Mouse (Mus musculus): ENCODE measurements around the gene Gm20388. TPM values are rescaled to one million over a fixed set of nuclear protein-coding genes. Genes with fewer than 3 reads are reported as not detected.

Gene Gm20388
- polyA plus RNA-seq, 1 experiment, result 49.7 TPM

DNA sequence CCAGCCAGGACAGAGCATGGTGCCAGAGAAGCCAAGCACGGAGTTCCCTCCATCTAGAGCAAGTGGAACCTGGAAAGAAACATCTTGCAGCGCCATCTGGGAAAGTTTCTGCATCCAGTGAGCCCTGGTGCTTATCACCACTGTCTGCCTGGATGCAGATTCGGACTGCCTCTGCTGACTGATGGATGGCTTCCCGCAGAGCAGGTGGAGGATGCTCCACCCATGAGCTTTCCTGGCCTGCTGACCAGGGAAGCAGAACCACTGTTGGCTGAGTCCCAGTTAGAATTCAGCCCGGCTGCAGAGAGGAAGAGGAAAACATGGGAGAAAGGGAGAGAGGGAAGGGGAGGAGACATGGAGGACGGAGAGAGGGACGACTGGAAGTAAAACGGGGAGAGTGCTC is 777.1 kb downstream of the Gm20388 start:
- Histone ChIP-seq H3K27ac (ENCODE audit: insufficient read depth, low read depth, low read length) (no peak overlapping the region), H3K36me3 (ENCODE audit: control insufficient read depth, insufficient read depth, low read length) (no peaks in the 10 kb centered on the region), H3K4me1 (ENCODE audit: control insufficient read depth, insufficient read depth, low read length) (no peaks in the 10 kb centered on the region), H3K27me3 (replicated peaks; ENCODE audit: control insufficient read depth, insufficient read depth, low read length) (no peaks in the 10 kb centered on the region), H3K4me3 (ENCODE audit: insufficient read depth, low read depth, low read length) (no peak overlapping the region)
- TF ChIP-seq POLR2A (IDR thresholded peaks at IDR 0.05; ENCODE audit: low read depth, low read length) (no peak), CTCF (conservative IDR thresholded peaks at IDR 0.05; ENCODE audit: insufficient read depth, insufficient read length, low read depth, low read length) (no peak)
- 35% methylated on average over 8 of the region's 8 CpGs for WGBS
- peak; percentile 81 for DNase-seq

DNA sequence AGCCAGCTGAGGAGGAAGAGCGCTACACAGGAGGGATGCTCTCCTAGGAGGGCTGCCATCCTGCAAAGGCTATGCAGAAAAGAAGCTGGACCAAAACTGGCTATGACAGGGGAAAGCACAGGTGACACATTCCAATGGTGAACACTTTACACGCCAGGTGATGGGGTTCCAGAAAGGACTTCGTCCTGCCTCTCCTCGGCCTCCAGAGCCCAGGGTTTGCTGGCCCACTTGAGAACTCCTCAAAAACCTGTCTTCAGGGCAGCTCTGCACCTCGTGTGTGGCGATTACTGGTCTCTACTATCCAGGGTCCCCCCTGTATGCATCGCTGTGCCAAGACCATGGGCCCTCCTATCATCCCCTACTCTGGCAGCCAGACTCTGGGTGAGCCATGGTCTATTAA is 777.9 kb downstream of the Gm20388 start:
- no peaks in the 10 kb centered on the region for H3K36me3 ChIP-seq (ENCODE audit: control insufficient read depth, insufficient read depth, low read length)
- H3K27ac ChIP-seq (ENCODE audit: insufficient read depth, low read depth, low read length), result no peak overlapping the region
- H3K4me1 ChIP-seq (ENCODE audit: control insufficient read depth, insufficient read depth, low read length), result no peaks in the 10 kb centered on the region
- TF ChIP-seq CTCF (conservative IDR thresholded peaks at IDR 0.05; ENCODE audit: insufficient read depth, insufficient read length, low read depth, low read length) (no peak), POLR2A (IDR thresholded peaks at IDR 0.05; ENCODE audit: low read depth, low read length) (no peak)
- DNase-seq, result no peak
- 94% methylated on average over 7 of the region's 7 CpGs for WGBS
- H3K4me3 ChIP-seq (ENCODE audit: insufficient read depth, low read depth, low read length), result no peak overlapping the region
- no peaks in the 10 kb centered on the region for H3K27me3 ChIP-seq (replicated peaks; ENCODE audit: control insufficient read depth, insufficient read depth, low read length)

DNA sequence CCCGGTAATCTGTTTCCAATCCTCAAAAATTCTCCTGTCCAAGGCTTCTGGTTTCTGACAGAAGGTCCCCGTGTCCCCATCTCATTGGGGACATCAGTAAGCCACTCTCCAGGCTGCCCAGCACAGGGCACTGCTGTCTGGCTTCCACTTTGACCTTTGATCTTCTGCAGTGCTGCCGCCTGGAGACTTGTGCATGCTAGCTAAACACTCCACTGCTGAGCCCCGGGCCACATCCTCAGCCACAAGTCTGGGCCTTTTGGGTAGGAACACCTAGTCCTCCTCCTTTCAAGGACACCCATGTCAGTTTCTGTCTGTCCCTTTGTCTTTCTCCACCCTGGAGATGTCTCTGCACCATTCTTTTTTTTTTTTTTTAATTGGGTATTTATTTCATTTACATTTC is 782.3 kb downstream of the Gm20388 start:
- TF ChIP-seq POLR2A (IDR thresholded peaks at IDR 0.05; ENCODE audit: low read depth, low read length) (no peak), CTCF (conservative IDR thresholded peaks at IDR 0.05; ENCODE audit: insufficient read depth, insufficient read length, low read depth, low read length) (no peak)
- Histone ChIP-seq H3K27ac (ENCODE audit: insufficient read depth, low read depth, low read length) (no peak overlapping the region), H3K4me3 (ENCODE audit: insufficient read depth, low read depth, low read length) (no peak overlapping the region), H3K27me3 (replicated peaks; ENCODE audit: control insufficient read depth, insufficient read depth, low read length) (no peaks in the 10 kb centered on the region), H3K36me3 (ENCODE audit: control insufficient read depth, insufficient read depth, low read length) (no peaks in the 10 kb centered on the region), H3K4me1 (ENCODE audit: control insufficient read depth, insufficient read depth, low read length) (no peaks in the 10 kb centered on the region)
- no peak for DNase-seq
- WGBS, result 62% methylated on average over 4 of the region's 4 CpGs

DNA sequence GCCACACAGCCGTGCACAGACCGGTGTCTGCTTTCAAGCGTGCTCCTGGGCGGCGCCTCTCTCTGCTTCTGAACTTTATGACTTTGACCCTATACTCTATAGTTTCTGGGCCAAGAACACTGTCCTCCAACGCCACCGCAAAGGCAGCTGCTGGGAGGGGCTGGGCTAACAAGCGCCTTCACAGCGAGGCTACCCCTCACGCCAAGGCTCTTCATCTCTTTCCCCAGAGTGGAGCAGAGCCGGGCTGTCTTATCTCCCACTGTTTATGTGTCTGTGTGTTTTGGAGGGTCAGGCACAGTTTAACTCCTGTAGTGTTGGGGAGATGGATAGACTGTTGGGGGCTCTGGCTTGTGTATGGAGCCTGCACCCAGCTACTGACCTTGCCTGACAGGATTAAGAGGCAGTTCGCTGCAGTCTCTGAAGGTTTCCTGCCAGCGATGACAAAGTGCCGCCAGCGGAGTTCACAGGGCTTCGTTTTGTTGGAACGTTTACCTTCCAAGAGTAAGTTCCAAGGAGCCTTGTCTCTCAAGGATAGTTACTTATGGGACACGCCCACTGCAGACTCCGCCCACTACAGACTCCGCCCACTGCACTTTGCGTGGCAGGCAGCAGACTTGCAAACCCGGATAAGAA is 783.3 kb downstream of the Gm20388 start:
- no peaks in the 10 kb centered on the region for H3K36me3 ChIP-seq (ENCODE audit: control insufficient read depth, insufficient read depth, low read length)

DNA sequence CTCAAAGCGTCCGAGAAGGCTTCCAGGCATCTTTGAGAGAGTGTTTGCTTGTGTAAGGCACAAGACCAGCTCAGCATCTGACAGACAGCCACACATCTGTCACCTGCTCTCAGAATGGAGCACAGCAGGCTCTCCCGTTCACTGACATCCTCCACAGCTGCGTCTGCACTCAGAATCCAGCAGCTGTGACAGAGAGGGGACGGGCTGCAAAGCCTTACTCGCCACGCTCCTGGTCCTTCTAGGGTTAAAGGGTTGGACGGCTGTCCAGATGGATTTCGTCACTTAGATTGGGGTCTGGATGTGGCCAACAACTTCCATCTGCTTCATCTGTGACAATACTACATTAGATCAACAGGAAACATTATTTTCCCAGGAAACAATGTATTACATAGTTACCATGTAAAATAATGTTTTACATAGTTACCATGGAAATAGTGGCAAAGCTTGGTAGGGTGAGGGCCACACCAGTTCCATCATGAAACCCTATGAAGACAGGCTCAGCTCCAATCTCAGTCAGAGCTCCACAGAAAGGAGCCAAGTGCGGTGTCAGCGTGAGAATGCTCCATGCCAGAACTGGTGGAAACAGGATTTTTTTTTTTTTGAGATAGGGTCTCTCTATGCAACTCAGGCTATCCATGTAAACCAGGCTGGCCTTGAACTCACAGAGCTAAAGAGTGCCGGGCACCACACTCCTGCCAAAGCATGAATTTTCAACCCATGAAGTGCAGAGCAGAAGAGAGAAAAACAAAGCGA is 785.9 kb downstream of the Gm20388 start:
- Histone ChIP-seq H3K4me1 (ENCODE audit: control insufficient read depth, insufficient read depth, low read length) (peaks cover 5% of the 10 kb centered on the region), H3K4me3 (ENCODE audit: insufficient read depth, low read depth, low read length) (no peak overlapping the region), H3K27ac (ENCODE audit: insufficient read depth, low read depth, low read length) (no peak overlapping the region), H3K27me3 (replicated peaks; ENCODE audit: control insufficient read depth, insufficient read depth, low read length) (no peaks in the 10 kb centered on the region), H3K36me3 (ENCODE audit: control insufficient read depth, insufficient read depth, low read length) (no peaks in the 10 kb centered on the region)
- 45% methylated on average over 13 of the region's 13 CpGs for WGBS
- TF ChIP-seq POLR2A (IDR thresholded peaks at IDR 0.05; ENCODE audit: low read depth, low read length) (no peak), CTCF (conservative IDR thresholded peaks at IDR 0.05; ENCODE audit: insufficient read depth, insufficient read length, low read depth, low read length) (no peak)
- DNase-seq, result no peak

More for the DNA sequence above, 783.3 kb downstream of the Gm20388 start:
- DNase-seq, result peak; percentile 55
- no peaks in the 10 kb centered on the region for H3K27me3 ChIP-seq (replicated peaks; ENCODE audit: control insufficient read depth, insufficient read depth, low read length)
- 30% methylated on average over 22 of the region's 22 CpGs for WGBS
- no peak overlapping the region for H3K4me3 ChIP-seq (ENCODE audit: insufficient read depth, low read depth, low read length)
- TF ChIP-seq CTCF (conservative IDR thresholded peaks at IDR 0.05; ENCODE audit: insufficient read depth, insufficient read length, low read depth, low read length) (no peak), POLR2A (IDR thresholded peaks at IDR 0.05; ENCODE audit: low read depth, low read length) (no peak)
- H3K27ac ChIP-seq (ENCODE audit: insufficient read depth, low read depth, low read length), result no peak overlapping the region
- H3K4me1 ChIP-seq (ENCODE audit: control insufficient read depth, insufficient read depth, low read length), result no peaks in the 10 kb centered on the region

DNA sequence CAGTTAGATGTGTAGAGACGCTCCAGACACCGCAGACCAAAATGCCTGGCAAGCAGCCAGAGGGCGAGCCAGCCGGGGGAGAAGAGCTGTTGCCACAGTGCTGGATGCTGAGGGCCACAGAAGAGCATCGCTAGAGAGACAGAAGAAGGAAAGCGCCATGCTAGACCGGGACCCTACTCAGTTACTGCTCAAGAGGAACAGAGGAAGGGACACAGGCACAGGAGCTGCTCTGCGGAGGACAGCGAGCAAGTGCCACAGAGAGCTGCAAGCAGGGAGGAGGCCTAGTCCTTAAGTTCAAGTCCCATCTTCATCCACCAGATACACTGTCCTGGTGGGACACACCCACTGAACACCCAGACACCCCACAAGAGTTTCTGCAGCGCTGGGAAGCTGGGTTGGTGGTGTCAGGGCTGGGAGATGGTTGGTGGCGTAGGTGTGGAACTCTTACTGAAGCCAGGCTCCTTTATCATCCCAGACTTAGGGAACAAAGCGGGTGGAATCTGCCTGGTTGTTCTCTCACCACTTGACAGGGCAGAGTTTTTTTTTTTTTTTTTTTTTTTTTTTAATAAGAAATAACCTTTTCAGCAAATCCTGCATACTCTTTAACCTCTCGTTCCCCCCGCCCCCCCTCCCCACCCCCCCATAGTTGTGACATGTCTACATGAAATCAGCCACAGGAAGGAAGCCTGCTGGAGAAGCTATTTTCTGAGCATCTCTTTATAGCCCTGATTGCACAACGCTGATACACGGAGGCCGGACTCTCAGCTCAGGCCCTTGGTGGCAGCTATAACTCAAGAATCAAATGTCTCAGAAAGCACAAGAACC is 786.7 kb downstream of the Gm20388 start:
- Histone ChIP-seq H3K4me1 (ENCODE audit: control insufficient read depth, insufficient read depth, low read length) (peaks cover 5% of the 10 kb centered on the region), H3K27me3 (replicated peaks; ENCODE audit: control insufficient read depth, insufficient read depth, low read length) (no peaks in the 10 kb centered on the region), H3K27ac (ENCODE audit: insufficient read depth, low read depth, low read length) (peak overlapping the region; percentile 51), H3K36me3 (ENCODE audit: control insufficient read depth, insufficient read depth, low read length) (no peaks in the 10 kb centered on the region), H3K4me3 (ENCODE audit: insufficient read depth, low read depth, low read length) (no peak overlapping the region)
- TF ChIP-seq CTCF (conservative IDR thresholded peaks at IDR 0.05; ENCODE audit: insufficient read depth, insufficient read length, low read depth, low read length) (no peak), POLR2A (IDR thresholded peaks at IDR 0.05; ENCODE audit: low read depth, low read length) (no peak)
- 55% methylated on average over 17 of the region's 17 CpGs for WGBS
- peak; percentile 50 for DNase-seq

DNA sequence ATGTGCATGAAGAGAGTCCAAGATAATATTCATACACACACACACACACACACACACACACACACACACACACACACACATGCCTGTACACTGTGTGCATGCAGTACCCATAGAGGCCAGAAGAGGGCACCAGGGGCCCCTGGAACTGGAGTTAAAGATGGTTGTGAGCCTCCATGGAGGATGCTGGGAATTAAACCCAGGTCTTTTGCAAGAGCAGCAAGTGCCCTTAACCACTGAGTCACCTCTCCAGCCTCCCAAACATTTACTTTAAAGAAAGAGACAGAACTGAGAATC is 787.3 kb downstream of the Gm20388 start:
- no peak overlapping the region for H3K27ac ChIP-seq (ENCODE audit: insufficient read depth, low read depth, low read length)

More for the DNA sequence above, 787.3 kb downstream of the Gm20388 start:
- no peak for DNase-seq
- Histone ChIP-seq H3K4me1 (ENCODE audit: control insufficient read depth, insufficient read depth, low read length) (peaks cover 5% of the 10 kb centered on the region), H3K4me3 (ENCODE audit: insufficient read depth, low read depth, low read length) (no peak overlapping the region), H3K36me3 (ENCODE audit: control insufficient read depth, insufficient read depth, low read length) (no peaks in the 10 kb centered on the region), H3K27me3 (replicated peaks; ENCODE audit: control insufficient read depth, insufficient read depth, low read length) (no peaks in the 10 kb centered on the region)
- no peak for TF ChIP-seq POLR2A (IDR thresholded peaks at IDR 0.05; ENCODE audit: low read depth, low read length)
- TF ChIP-seq CTCF (conservative IDR thresholded peaks at IDR 0.05; ENCODE audit: insufficient read depth, insufficient read length, low read depth, low read length), result peak; percentile 30

Data from kidney, adult 2 months (tissue).